Mouse (Mus musculus): ENCODE measurements at regions not wholly inside any gene's neighbourhood (a gene's known extent, or its start where the extent isn't known, plus 50 kb on each side); places are given as distances from the start of the nearest gene placed in this dataset.

GRCm38 (mm10) chr15:16404077-16404476, 324.5 kb upstream of the Cdh9 start:
- in situ Hi-C loops (cut with MboI, MseI): no loop called here

GRCm38 (mm10) chr15:16406203-16406602, 322.4 kb upstream of the Cdh9 start:
- in situ Hi-C loops (cut with MboI, MseI): no loop called here

GRCm38 (mm10) chr15:16411686-16412085, 316.9 kb upstream of the Cdh9 start:
- in situ Hi-C loops (cut with MboI, MseI): no loop called here

GRCm38 (mm10) chr15:16417719-16418118, 310.8 kb upstream of the Cdh9 start:
- in situ Hi-C loops (cut with MboI, MseI): no loop called here

- in situ Hi-C loops (cut with MboI, MseI): no loop called here
Observed at GRCm38 (mm10) chr15:16423019-16423418, 305.5 kb upstream of the Cdh9 start.

- in situ Hi-C loops (cut with MboI, MseI): loop anchor here in 1 of 2 experiments (25.0 kb wide), 1 partner anchor 1159 kb away; no protein-coding TSS in a partner anchor
Observed at GRCm38 (mm10) chr15:16446631-16447030, 281.9 kb upstream of the Cdh9 start.

GRCm38 (mm10) chr15:16491238-16491637, 237.3 kb upstream of the Cdh9 start:
- in situ Hi-C loops (cut with MboI, MseI): no loop called here

- in situ Hi-C loops (cut with MboI, MseI): no loop called here
Observed at GRCm38 (mm10) chr15:16492871-16493270, 235.7 kb upstream of the Cdh9 start.

GRCm38 (mm10) chr15:16520556-16520955, 208.0 kb upstream of the Cdh9 start:
- in situ Hi-C loops (cut with MboI, MseI): no loop called here

GRCm38 (mm10) chr15:16532587-16532986, 196.0 kb upstream of the Cdh9 start:
- in situ Hi-C loops (cut with MboI, MseI): no loop called here

GRCm38 (mm10) chr15:16541226-16541625, 187.3 kb upstream of the Cdh9 start:
- in situ Hi-C loops (cut with MboI, MseI): no loop called here

GRCm38 (mm10) chr15:16555173-16555572, 173.4 kb upstream of the Cdh9 start:
- in situ Hi-C loops (cut with MboI, MseI): no loop called here

- in situ Hi-C loops (cut with MboI, MseI): no loop called here
Observed at GRCm38 (mm10) chr15:16556338-16556737, 172.2 kb upstream of the Cdh9 start.

- in situ Hi-C loops (cut with MboI, MseI): no loop called here
Observed at GRCm38 (mm10) chr15:16566155-16566732, 162.3 kb upstream of the Cdh9 start.

GRCm38 (mm10) chr15:16566799-16567198, 161.8 kb upstream of the Cdh9 start:
- in situ Hi-C loops (cut with MboI, MseI): no loop called here

- in situ Hi-C loops (cut with MboI, MseI): no loop called here
Observed at GRCm38 (mm10) chr15:16616812-16617211, 111.7 kb upstream of the Cdh9 start.

- in situ Hi-C loops (cut with MboI, MseI): no loop called here
Observed at GRCm38 (mm10) chr15:16629341-16630121, 99.0 kb upstream of the Cdh9 start.

- in situ Hi-C loops (cut with MboI, MseI): no loop called here
Observed at GRCm38 (mm10) chr15:16639631-16640030, 88.9 kb upstream of the Cdh9 start.

- in situ Hi-C loops (cut with MboI, MseI): no loop called here
Observed at GRCm38 (mm10) chr15:16652934-16653669, 75.5 kb upstream of the Cdh9 start.

GRCm38 (mm10) chr15:16653690-16654089, 74.9 kb upstream of the Cdh9 start:
- in situ Hi-C loops (cut with MboI, MseI): no loop called here

- in situ Hi-C loops (cut with MboI, MseI): no loop called here
Observed at GRCm38 (mm10) chr15:16661226-16661625, 67.3 kb upstream of the Cdh9 start.
